10 mouse cellular contexts compared by ENCODE assay signal in genomic region chr12:111450359-111450758, GRCm38 (mm10). TPM values are rescaled to one million over a fixed set of nuclear protein-coding genes. Genes with fewer than 3 reads are reported as not detected.
A peak's percentile ranks its signal among the peaks of the same experiment; 100 is the strongest.
DNase-seq lines count a peak whose midpoint lies in the region; ATAC-seq and TF ChIP-seq lines count a peak whose summit lies in the region.
"Had no signal": no experiment of that assay in that cellular context is flagged by ENCODE, and none has a peak within 500 bp of the region (broad histone marks: within the 10 kb centered on the region; RNA-seq: fewer than 3 reads in every experiment).

No protein-coding gene starts in this region.

- no peak overlapping the region for H3K4me3 ChIP-seq in lung, embryonic 14.5 days (ENCODE audit: low read depth, low read length)
- H3K4me3 ChIP-seq in kidney, embryonic 15.5 days (replicated peaks), result no peak overlapping the region
- 0 out of 2 replicates have a peak overlapping the region, but pooled peaks have one; percentile 2 for H3K4me3 ChIP-seq in small intestine, adult 2 months (ENCODE audit: low read depth, low read length)
- H3K4me3 ChIP-seq in midbrain, embryonic 11.5 days (ENCODE audit: low read depth, low read length), result no peak overlapping the region

- H3K9ac ChIP-seq in lung, embryonic 14.5 days, result no peak overlapping the region
- H3K9ac ChIP-seq in kidney, embryonic 15.5 days, result 0 out of 2 replicates have a peak overlapping the region, but pooled peaks have one; percentile 5
- H3K9ac ChIP-seq in midbrain, embryonic 11.5 days (ENCODE audit: low read length), result no peak overlapping the region

- WGBS in lung, embryonic 14.5 days, result 32% methylated on average over 6 of the region's 6 CpGs
- WGBS in kidney, embryonic 15.5 days, result 40% methylated on average over 6 of the region's 6 CpGs
- 49% methylated on average over 6 of the region's 6 CpGs for WGBS in small intestine, adult 2 months
- 44% methylated on average over 6 of the region's 6 CpGs for WGBS in midbrain, embryonic 11.5 days

- H3K36me3 ChIP-seq in lung, embryonic 14.5 days (ENCODE audit: insufficient read depth), result no peaks in the 10 kb centered on the region
- no peaks in the 10 kb centered on the region for H3K36me3 ChIP-seq in kidney, embryonic 15.5 days
- H3K36me3 ChIP-seq in small intestine, adult 2 months (ENCODE audit: control insufficient read depth, insufficient read depth, low read length), result 0 out of 2 replicates have a peak, but pooled peaks cover 2% of the 10 kb centered on the region
- no peaks in the 10 kb centered on the region for H3K36me3 ChIP-seq in midbrain, embryonic 11.5 days (ENCODE audit: control insufficient read depth, insufficient read depth, low read length)

- no peaks in the 10 kb centered on the region for H3K9me3 ChIP-seq in lung, embryonic 14.5 days (ENCODE audit: low read depth, low read length)
- no peaks in the 10 kb centered on the region for H3K9me3 ChIP-seq in kidney, embryonic 15.5 days (replicated peaks)
- H3K9me3 ChIP-seq in midbrain, embryonic 11.5 days (ENCODE audit: control insufficient read depth, low read length), result no peaks in the 10 kb centered on the region

- intact Hi-C loops in left cerebral cortex, postnatal 14 days (cut with DNase I), result no loop called here

- DNase-seq in lung, embryonic 14.5 days, result no peak
- no peak for DNase-seq in lung, postnatal 14 days
- peak; percentile 84 to 88 for DNase-seq in heart, adult 9 months (ENCODE audit: low spot score in 2 of 2)
- DNase-seq in left cerebral cortex, postnatal 14 days (ENCODE audit: low spot score in 2 of 2), result no peak
- no peak for DNase-seq in midbrain, embryonic 11.5 days (ENCODE audit: low spot score, missing footprints)
- DNase-seq: right cerebral cortex, postnatal 14 days had no signal

- peaks cover 37% of the 10 kb centered on the region for H3K27me3 ChIP-seq in lung, embryonic 14.5 days (ENCODE audit: insufficient read depth, low read length)
- H3K27me3 ChIP-seq in kidney, embryonic 15.5 days, result peaks cover 67% of the 10 kb centered on the region
- peaks cover 35% of the 10 kb centered on the region for H3K27me3 ChIP-seq in small intestine, adult 2 months (ENCODE audit: control insufficient read depth, insufficient read depth, low read length)
- peaks cover 61% of the 10 kb centered on the region for H3K27me3 ChIP-seq in midbrain, embryonic 11.5 days (ENCODE audit: control insufficient read depth, insufficient read depth, low read length)

- H3K4me1 ChIP-seq in lung, embryonic 14.5 days (ENCODE audit: insufficient read depth), result peaks cover 15% of the 10 kb centered on the region; the same call in 1 of the 2 replicates
- H3K4me1 ChIP-seq in kidney, embryonic 15.5 days, result peaks cover 83% of the 10 kb centered on the region
- peaks cover 36% of the 10 kb centered on the region for H3K4me1 ChIP-seq in small intestine, adult 2 months (ENCODE audit: control insufficient read depth, insufficient read depth, insufficient read length, low read length)
- H3K4me1 ChIP-seq in midbrain, embryonic 11.5 days (ENCODE audit: control insufficient read depth, insufficient read depth, low read length), result peaks cover 6% of the 10 kb centered on the region; the same call in 1 of the 2 replicates

- TF ChIP-seq CTCF in lung, embryonic 14.5 days (IDR thresholded peaks at IDR 0.05; ENCODE audit: low read depth), result no peak
- no peak for TF ChIP-seq CTCF in small intestine, adult 2 months (IDR thresholded peaks at IDR 0.05; ENCODE audit: extremely low read depth, insufficient read length, insufficient replicate concordance, low read depth, low read length)

- no peak for ATAC-seq in lung, embryonic 14.5 days (ENCODE audit: insufficient read depth)
- ATAC-seq in kidney, embryonic 15.5 days (replicated peaks; ENCODE audit: low FRiP score), result no peak
- ATAC-seq in granulocyte monocyte progenitor cell, adult 5-6 weeks (replicated peaks; ENCODE audit: poor library complexity, severe bottlenecking), result no peak
- no peak for ATAC-seq in midbrain, embryonic 11.5 days (ENCODE audit: low FRiP score)

- TF ChIP-seq POLR2A in small intestine, adult 2 months (IDR thresholded peaks at IDR 0.05; ENCODE audit: low read depth, low read length), result no peak

- H3K4me2 ChIP-seq in lung, embryonic 14.5 days, result no peak overlapping the region
- H3K4me2 ChIP-seq in kidney, embryonic 15.5 days, result peak overlapping the region; percentile 28
- H3K4me2 ChIP-seq in midbrain, embryonic 11.5 days, result no peak overlapping the region

- peak overlapping the region; percentile 20; the same call in 1 of the 2 replicates for H3K27ac ChIP-seq in lung, embryonic 14.5 days (ENCODE audit: low read depth)
- peak overlapping the region; percentile 76 for H3K27ac ChIP-seq in kidney, embryonic 15.5 days
- no peak overlapping the region for H3K27ac ChIP-seq in small intestine, adult 2 months (ENCODE audit: insufficient read depth, low read depth, low read length)
- no peak overlapping the region for H3K27ac ChIP-seq in midbrain, embryonic 11.5 days (ENCODE audit: low read depth, low read length)

RNA-seq across cellular contexts. Expression of gene Tnfaip2, which starts 8.1 kb away (rescaled TPM):
- polyA plus RNA-seq in lung, embryonic 14.5 days (2014; fragmentation: Nextera tagmentation; extraction: Ambion mirVana), result 2.0 and 3.4 TPM in 2 replicates
- polyA plus RNA-seq in kidney, embryonic 15.5 days (2015; fragmentation: Nextera tagmentation; extraction: Ambion mirVana), result 19.5 and 22.9 TPM in 2 replicates
- 10.2 and 16.4 TPM in 2 replicates for polyA plus RNA-seq in small intestine, adult 2 months (2012; rRNA removed)
- total RNA-seq in left cerebral cortex, postnatal 14 days (2021), result under 1 TPM; 0.40 to 0.93 TPM
- 28.6 and 30.4 TPM in 2 replicates for total RNA-seq in granulocyte monocyte progenitor cell, adult 5-6 weeks (2014; fragmentation: Nextera tagmentation)
- total RNA-seq in granulocyte monocyte progenitor cell, adult 5-6 weeks (2017), result 27.4 and 56.1 TPM in 2 replicates
- polyA plus RNA-seq in midbrain, embryonic 11.5 days (2014; fragmentation: Nextera tagmentation; extraction: Ambion mirVana), result 1.1 and 2.3 TPM in 2 replicates

RNA-seq across cellular contexts. Expression of gene Exoc3l4, which starts 33.5 kb away (rescaled TPM):
- 10.3 and 10.7 TPM in 2 replicates for polyA plus RNA-seq in lung, embryonic 14.5 days (2014; fragmentation: Nextera tagmentation; extraction: Ambion mirVana)
- polyA plus RNA-seq in kidney, embryonic 15.5 days (2015; fragmentation: Nextera tagmentation; extraction: Ambion mirVana), result 16.8 and 17.8 TPM in 2 replicates
- polyA plus RNA-seq in small intestine, adult 2 months (2012; rRNA removed), result 356 and 552 TPM in 2 replicates
- total RNA-seq in left cerebral cortex, postnatal 14 days (2021), result under 1 TPM; 0.62 to 0.70 TPM
- total RNA-seq in granulocyte monocyte progenitor cell, adult 5-6 weeks (2014; fragmentation: Nextera tagmentation), result not detected in 2 replicates
- total RNA-seq in granulocyte monocyte progenitor cell, adult 5-6 weeks (2017), result 0.26 TPM in 1 of 2 replicates, not detected in the other
- 2.3 and 2.9 TPM in 2 replicates for polyA plus RNA-seq in midbrain, embryonic 11.5 days (2014; fragmentation: Nextera tagmentation; extraction: Ambion mirVana)

RNA-seq across cellular contexts. Expression of gene Gm266, which starts 35.3 kb away (rescaled TPM):
- 8.1 and 10.8 TPM in 2 replicates for polyA plus RNA-seq in lung, embryonic 14.5 days (2014; fragmentation: Nextera tagmentation; extraction: Ambion mirVana)
- polyA plus RNA-seq in kidney, embryonic 15.5 days (2015; fragmentation: Nextera tagmentation; extraction: Ambion mirVana), result 91.7 and 93.3 TPM in 2 replicates
- 0.43 and 0.53 TPM in 2 replicates for polyA plus RNA-seq in small intestine, adult 2 months (2012; rRNA removed)
- 1 to 10 TPM; 4.0 to 6.6 TPM for total RNA-seq in left cerebral cortex, postnatal 14 days (2021)
- total RNA-seq in granulocyte monocyte progenitor cell, adult 5-6 weeks (2014; fragmentation: Nextera tagmentation), result not detected in 2 replicates
- total RNA-seq in granulocyte monocyte progenitor cell, adult 5-6 weeks (2017), result not detected in 2 replicates
- polyA plus RNA-seq in midbrain, embryonic 11.5 days (2014; fragmentation: Nextera tagmentation; extraction: Ambion mirVana), result 4.2 and 6.0 TPM in 2 replicates

RNA-seq across cellular contexts. Expression of gene Lbhd2, which starts 43.8 kb away (rescaled TPM):
- polyA plus RNA-seq in lung, embryonic 14.5 days (2014; fragmentation: Nextera tagmentation; extraction: Ambion mirVana), result 0.50 and 0.68 TPM in 2 replicates
- polyA plus RNA-seq in kidney, embryonic 15.5 days (2015; fragmentation: Nextera tagmentation; extraction: Ambion mirVana), result 5.5 and 7.0 TPM in 2 replicates
- not detected in 2 replicates for polyA plus RNA-seq in small intestine, adult 2 months (2012; rRNA removed)
- 1 to 10 TPM in 1 of 2 experiments, not detected in 1; 1.8 TPM for total RNA-seq in left cerebral cortex, postnatal 14 days (2021)
- total RNA-seq in granulocyte monocyte progenitor cell, adult 5-6 weeks (2014; fragmentation: Nextera tagmentation), result not detected in 2 replicates
- not detected in 2 replicates for total RNA-seq in granulocyte monocyte progenitor cell, adult 5-6 weeks (2017)
- polyA plus RNA-seq in midbrain, embryonic 11.5 days (2014; fragmentation: Nextera tagmentation; extraction: Ambion mirVana), result not detected in 2 replicates
- polyA plus RNA-seq: liver, embryonic 16.5 days had no signal

Comparison
In these comparisons a context has a peak if more than half of its experiments do, and no peak if none do; other contexts are left out.
1. DNase-seq: peak in heart, adult 9 months (2 of 2); none in lung, embryonic 14.5 days (single experiment), lung, postnatal 14 days (single experiment), left cerebral cortex, postnatal 14 days (0 of 2) and midbrain, embryonic 11.5 days (single experiment).
2. H3K27ac ChIP-seq: peak in lung, embryonic 14.5 days (single experiment) and kidney, embryonic 15.5 days (single experiment); none in small intestine, adult 2 months (single experiment) and midbrain, embryonic 11.5 days (single experiment).
3. RNA of gene Exoc3l4, which starts 33.5 kb away (polyA plus RNA-seq): 356 to 552 TPM in small intestine, adult 2 months; 16.8 to 17.8 TPM in kidney, embryonic 15.5 days, 10.3 to 10.7 TPM in lung, embryonic 14.5 days and 2.3 to 2.9 TPM in midbrain, embryonic 11.5 days; every median in the first group is over 10 times any median in the second.